9 mouse cellular contexts compared by ENCODE assay signal in genomic region chr11:116132366-116133333, GRCm38 (mm10). TPM values are rescaled to one million over a fixed set of nuclear protein-coding genes. Genes with fewer than 3 reads are reported as not detected.
DNase-seq lines count a peak whose midpoint lies in the region; ATAC-seq and TF ChIP-seq lines count a peak whose summit lies in the region.
"Had no signal": no experiment of that assay in that cellular context is flagged by ENCODE, and none has a peak within 500 bp of the region (broad histone marks: within the 10 kb centered on the region; RNA-seq: fewer than 3 reads in every experiment).

No protein-coding gene starts in this region.

- DNase-seq in kidney, adult 18-20 months: peak; percentile 29
- DNase-seq in A20 (ENCODE audit: low read depth, low spot score): peak; percentile 73
- DNase-seq in testis, postnatal 14 days (ENCODE audit: low spot score): no peak
- no peak for DNase-seq in retina, postnatal 1 day
- no peak for DNase-seq in left cerebral cortex, adult 18-20 months (ENCODE audit: low spot score in 2 of 2)

- 84% methylated on average over 16 of the region's 16 CpGs for WGBS in kidney, embryonic 14.5 days
- WGBS in embryonic facial prominence, embryonic 15.5 days: 72% methylated on average over 16 of the region's 16 CpGs

- H3K4me3 ChIP-seq in kidney, embryonic 14.5 days (ENCODE audit: low read length): no peak overlapping the region
- no peak overlapping the region for H3K4me3 ChIP-seq in E14TG2a.4 (replicated peaks; ENCODE audit: low read length)
- no peak overlapping the region for H3K4me3 ChIP-seq in embryonic facial prominence, embryonic 15.5 days (replicated peaks)
- H3K4me3 ChIP-seq: intestine, embryonic 15.5 days had no signal

- H3K4me1 ChIP-seq in kidney, embryonic 14.5 days (ENCODE audit: control insufficient read depth, insufficient read depth, low read length): peaks cover 6% of the 10 kb centered on the region
- H3K4me1 ChIP-seq in E14TG2a.4 (replicated peaks; ENCODE audit: low read depth, low read length): peaks cover 79% of the 10 kb centered on the region
- peaks cover 52% of the 10 kb centered on the region for H3K4me1 ChIP-seq in embryonic facial prominence, embryonic 15.5 days

- peak; percentile 17; the same call in 1 of the 2 replicates for TF ChIP-seq CTCF in E14TG2a.4 (conservative IDR thresholded peaks at IDR 0.05; ENCODE audit: low read length)

- no peaks in the 10 kb centered on the region for H3K27me3 ChIP-seq in kidney, embryonic 14.5 days (ENCODE audit: control insufficient read depth, insufficient read depth, low read length)
- peaks cover 43% of the 10 kb centered on the region for H3K27me3 ChIP-seq in E14TG2a.4 (ENCODE audit: insufficient read depth, low read length)
- H3K27me3 ChIP-seq in embryonic facial prominence, embryonic 15.5 days: no peaks in the 10 kb centered on the region
- H3K27me3 ChIP-seq: intestine, embryonic 15.5 days had no signal

- no peak overlapping the region for H3K27ac ChIP-seq in kidney, embryonic 14.5 days (ENCODE audit: low read depth, low read length)
- peak overlapping the region; percentile 44 for H3K27ac ChIP-seq in embryonic facial prominence, embryonic 15.5 days (replicated peaks)

- no peak overlapping the region for H3K4me2 ChIP-seq in kidney, embryonic 14.5 days (replicated peaks; ENCODE audit: low read depth, low read length)
- H3K4me2 ChIP-seq in embryonic facial prominence, embryonic 15.5 days (replicated peaks): no peak overlapping the region

- ATAC-seq in kidney, embryonic 14.5 days (ENCODE audit: low FRiP score, low TSS enrichment): no peak
- ATAC-seq in embryonic facial prominence, embryonic 15.5 days (ENCODE audit: insufficient number of reproducible peaks, low FRiP score, low TSS enrichment, low read depth): no peak
- ATAC-seq: intestine, embryonic 15.5 days had no signal

- H3K36me3 ChIP-seq in kidney, embryonic 14.5 days (ENCODE audit: control insufficient read depth, insufficient read depth, low read length): peaks cover 40% of the 10 kb centered on the region
- peaks cover 61% of the 10 kb centered on the region for H3K36me3 ChIP-seq in E14TG2a.4 (ENCODE audit: insufficient read depth, low read length)
- peaks cover 32% of the 10 kb centered on the region for H3K36me3 ChIP-seq in embryonic facial prominence, embryonic 15.5 days

- no peaks in the 10 kb centered on the region for H3K9me3 ChIP-seq in kidney, embryonic 14.5 days (ENCODE audit: control insufficient read depth, low read length)
- no peaks in the 10 kb centered on the region for H3K9me3 ChIP-seq in E14TG2a.4 (ENCODE audit: low read length)
- no peaks in the 10 kb centered on the region for H3K9me3 ChIP-seq in embryonic facial prominence, embryonic 15.5 days (replicated peaks)
- H3K9me3 ChIP-seq: intestine, embryonic 15.5 days had no signal

- H3K9ac ChIP-seq in kidney, embryonic 14.5 days (ENCODE audit: low read depth, low read length): no peak overlapping the region
- H3K9ac ChIP-seq in embryonic facial prominence, embryonic 15.5 days: 0 out of 2 replicates have a peak overlapping the region, but pooled peaks have one; percentile 18
- H3K9ac ChIP-seq: intestine, embryonic 15.5 days had no signal

RNA-seq across cellular contexts. Expression of gene Trim65, which starts 1.7 kb away (rescaled TPM):
- 3.2 and 4.1 TPM in 2 replicates for polyA plus RNA-seq in kidney, embryonic 14.5 days (2014; fragmentation: Nextera tagmentation; extraction: Ambion mirVana)
- polyA plus RNA-seq in embryonic facial prominence, embryonic 15.5 days (2015; fragmentation: Nextera tagmentation; extraction: Ambion mirVana): 5.2 and 6.1 TPM in 2 replicates
- total RNA-seq in left cerebral cortex, adult 18-20 months (2021): 1 to 10 TPM; 7.3 to 7.9 TPM

RNA-seq across cellular contexts. Expression of gene Trim47, which starts 5.6 kb away (rescaled TPM):
- 12.2 and 12.8 TPM in 2 replicates for polyA plus RNA-seq in kidney, embryonic 14.5 days (2014; fragmentation: Nextera tagmentation; extraction: Ambion mirVana)
- polyA plus RNA-seq in embryonic facial prominence, embryonic 15.5 days (2015; fragmentation: Nextera tagmentation; extraction: Ambion mirVana): 25.1 and 27.6 TPM in 2 replicates
- 1 to 10 TPM; 7.3 to 7.9 TPM for total RNA-seq in left cerebral cortex, adult 18-20 months (2021)

RNA-seq across cellular contexts. Expression of gene Mrpl38, which starts 6.0 kb away (rescaled TPM):
- 111 and 114 TPM in 2 replicates for polyA plus RNA-seq in kidney, embryonic 14.5 days (2014; fragmentation: Nextera tagmentation; extraction: Ambion mirVana)
- polyA plus RNA-seq in embryonic facial prominence, embryonic 15.5 days (2015; fragmentation: Nextera tagmentation; extraction: Ambion mirVana): 86.9 and 93.7 TPM in 2 replicates
- 10 to 100 TPM; 61.7 to 66.9 TPM for total RNA-seq in left cerebral cortex, adult 18-20 months (2021)

RNA-seq across cellular contexts. Expression of gene Fbf1, which starts 35.3 kb away (rescaled TPM):
- polyA plus RNA-seq in kidney, embryonic 14.5 days (2014; fragmentation: Nextera tagmentation; extraction: Ambion mirVana): 19.6 and 36.8 TPM in 2 replicates
- polyA plus RNA-seq in embryonic facial prominence, embryonic 15.5 days (2015; fragmentation: Nextera tagmentation; extraction: Ambion mirVana): 36.9 and 44.9 TPM in 2 replicates
- total RNA-seq in left cerebral cortex, adult 18-20 months (2021): 10 to 100 TPM; 75.9 to 81.3 TPM

RNA-seq across cellular contexts. Expression of gene Wbp2, which starts 45.9 kb away (rescaled TPM):
- polyA plus RNA-seq in kidney, embryonic 14.5 days (2014; fragmentation: Nextera tagmentation; extraction: Ambion mirVana): 55.2 and 80.2 TPM in 2 replicates
- 68.6 and 90.8 TPM in 2 replicates for polyA plus RNA-seq in embryonic facial prominence, embryonic 15.5 days (2015; fragmentation: Nextera tagmentation; extraction: Ambion mirVana)
- 100 to 1,000 TPM; 464 to 477 TPM for total RNA-seq in left cerebral cortex, adult 18-20 months (2021)

Comparison
In these comparisons a context has a peak if more than half of its experiments do, and no peak if none do; other contexts are left out.
1. DNase-seq: peak in kidney, adult 18-20 months (single experiment) and A20 (single experiment); none in testis, postnatal 14 days (single experiment), retina, postnatal 1 day (single experiment) and left cerebral cortex, adult 18-20 months (0 of 2).